Mouse (Mus musculus): ENCODE results near the gene H3f3a. TPM values are rescaled to one million over a fixed set of nuclear protein-coding genes. Genes with fewer than 3 reads are reported as not detected.

H3f3a gene
- total and polyA plus RNA-seq, 2 experiments from 2014 or later, result 1,334 to 1,977 TPM

DNA sequence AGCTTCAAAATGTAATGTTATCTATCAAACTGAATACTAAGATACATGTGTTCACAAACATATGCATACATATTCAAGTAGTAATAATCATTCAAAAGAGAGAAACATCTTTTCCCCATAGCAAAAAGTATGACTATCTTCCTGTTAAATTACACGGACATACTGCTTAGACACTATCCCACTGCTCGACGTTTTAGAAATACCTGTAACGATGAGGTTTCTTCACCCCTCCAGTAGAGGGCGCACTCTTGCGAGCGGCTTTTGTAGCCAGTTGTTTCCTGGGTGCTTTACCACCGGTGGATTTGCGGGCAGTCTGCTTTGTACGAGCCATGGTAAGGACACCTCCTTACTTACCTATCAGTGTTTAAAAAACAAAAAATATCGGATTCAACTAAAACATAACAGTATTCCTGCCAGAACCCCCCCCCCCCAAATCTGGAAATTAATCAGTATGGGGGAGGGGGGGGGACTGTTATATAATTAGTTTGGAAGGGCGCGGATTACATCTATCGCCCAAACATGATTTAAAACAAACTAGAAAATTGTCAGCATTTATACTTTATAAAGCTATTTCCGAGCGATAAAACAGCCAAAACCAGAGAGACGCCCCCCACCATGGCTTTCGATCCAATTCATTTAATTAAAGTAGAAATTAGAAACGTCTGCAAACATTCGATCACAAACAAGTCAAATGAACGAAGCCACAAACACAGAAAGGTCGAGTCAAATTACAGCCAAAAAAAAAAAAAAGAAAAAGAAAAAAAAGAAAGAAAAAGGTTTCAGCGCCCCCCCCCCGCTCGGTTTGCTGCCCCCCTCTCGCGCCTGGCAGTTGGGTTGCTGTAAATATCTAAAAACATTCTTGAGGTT, 1.9 kb downstream of the H3f3a start:
- peak; percentile 73 for TF ChIP-seq CTCF (IDR thresholded peaks at IDR 0.05; ENCODE audit: low read depth)
- peaks cover 12% of the 10 kb centered on the region for H3K4me1 ChIP-seq (ENCODE audit: insufficient read depth, low read length)
- DNase-seq (ENCODE audit: low spot score), result no peak

DNA sequence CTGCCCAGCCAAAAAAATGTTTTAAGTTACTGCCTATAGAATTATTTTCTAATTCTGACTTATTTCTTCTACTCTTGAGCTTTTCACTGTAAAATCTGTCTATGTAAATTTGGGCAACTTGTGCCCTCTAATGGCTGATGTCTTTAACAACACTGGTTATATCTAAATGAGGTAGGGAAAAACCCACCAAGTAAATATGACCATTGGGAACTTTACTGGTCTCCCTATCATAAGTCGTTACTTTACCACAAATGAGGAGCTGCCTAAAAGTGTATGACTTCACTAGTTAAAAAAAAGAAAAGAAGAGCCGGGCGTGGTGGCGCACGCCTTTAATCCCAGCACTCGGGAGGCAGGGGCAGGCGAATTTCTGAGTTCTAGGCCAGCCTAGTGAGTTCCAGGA, 2.8 kb downstream of the H3f3a start:
- 71% methylated on average over 7 of the region's 7 CpGs for WGBS
- peak overlapping the region; percentile 52 for H3K4me2 ChIP-seq (ENCODE audit: low read depth, low read length)
- DNase-seq (ENCODE audit: low spot score) (peak; percentile 68), ATAC-seq (no peak)
- no peaks in the 10 kb centered on the region for H3K27me3 ChIP-seq (ENCODE audit: insufficient read depth, low read length)
- no peak overlapping the region for H3K27ac ChIP-seq
- TF ChIP-seq CTCF (IDR thresholded peaks at IDR 0.05; ENCODE audit: low read depth), result peak; percentile 50
- peak overlapping the region; percentile 95 for H3K4me3 ChIP-seq (ENCODE audit: low read length)
- peaks cover 27% of the 10 kb centered on the region for H3K36me3 ChIP-seq (ENCODE audit: insufficient read depth, low read length)
- H3K9ac ChIP-seq (replicated peaks; ENCODE audit: low read length), result no peak overlapping the region
- H3K4me1 ChIP-seq (ENCODE audit: insufficient read depth, low read length), result peaks cover 12% of the 10 kb centered on the region
- no peaks in the 10 kb centered on the region for H3K9me3 ChIP-seq (ENCODE audit: low read length)

More for the DNA sequence above, 1.9 kb downstream of the H3f3a start:
- Histone ChIP-seq H3K9ac (replicated peaks; ENCODE audit: low read length) (peak overlapping the region; percentile 99), H3K4me3 (ENCODE audit: low read length) (peak overlapping the region; percentile 95), H3K27me3 (ENCODE audit: insufficient read depth, low read length) (no peaks in the 10 kb centered on the region), H3K36me3 (ENCODE audit: insufficient read depth, low read length) (peaks cover 19% of the 10 kb centered on the region), H3K27ac (peak overlapping the region; percentile 100), H3K9me3 (ENCODE audit: low read length) (no peaks in the 10 kb centered on the region), H3K4me2 (ENCODE audit: low read depth, low read length) (peak overlapping the region; percentile 52)
- no peak for ATAC-seq
- 3% methylated on average over 27 of the region's 27 CpGs for WGBS

DNA sequence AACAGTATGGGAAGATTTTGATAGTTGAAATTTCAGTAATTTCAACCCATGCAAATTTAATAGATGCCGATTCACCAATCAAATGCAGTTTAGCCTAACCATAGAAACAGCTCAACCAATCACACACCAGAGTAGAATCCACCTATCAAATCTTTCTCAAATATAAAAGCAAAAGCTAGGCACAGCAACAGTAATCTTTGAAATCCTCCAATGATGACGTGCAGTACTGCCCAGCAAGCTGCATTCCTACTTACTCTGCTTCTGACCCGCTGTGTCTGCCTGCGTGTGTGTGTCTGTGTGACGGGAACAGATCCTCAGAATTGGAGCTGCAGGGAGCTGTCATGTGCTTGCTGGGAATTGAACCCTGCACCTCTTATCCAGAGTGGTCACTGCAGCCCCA, 4.9 kb downstream of the H3f3a start:
- no peak for TF ChIP-seq CTCF (IDR thresholded peaks at IDR 0.05; ENCODE audit: low read depth)
- Histone ChIP-seq H3K9me3 (ENCODE audit: low read length) (no peaks in the 10 kb centered on the region), H3K4me2 (ENCODE audit: low read depth, low read length) (no peak overlapping the region), H3K4me1 (ENCODE audit: insufficient read depth, low read length) (peaks cover 7% of the 10 kb centered on the region), H3K9ac (replicated peaks; ENCODE audit: low read length) (no peak overlapping the region), H3K36me3 (ENCODE audit: insufficient read depth, low read length) (peaks cover 47% of the 10 kb centered on the region), H3K4me3 (ENCODE audit: low read length) (no peak overlapping the region), H3K27me3 (ENCODE audit: insufficient read depth, low read length) (no peaks in the 10 kb centered on the region), H3K27ac (no peak overlapping the region)
- ATAC-seq (no peak), DNase-seq (ENCODE audit: low spot score) (peak; percentile 48)
- WGBS, result 46% methylated on average over 5 of the region's 5 CpGs

DNA sequence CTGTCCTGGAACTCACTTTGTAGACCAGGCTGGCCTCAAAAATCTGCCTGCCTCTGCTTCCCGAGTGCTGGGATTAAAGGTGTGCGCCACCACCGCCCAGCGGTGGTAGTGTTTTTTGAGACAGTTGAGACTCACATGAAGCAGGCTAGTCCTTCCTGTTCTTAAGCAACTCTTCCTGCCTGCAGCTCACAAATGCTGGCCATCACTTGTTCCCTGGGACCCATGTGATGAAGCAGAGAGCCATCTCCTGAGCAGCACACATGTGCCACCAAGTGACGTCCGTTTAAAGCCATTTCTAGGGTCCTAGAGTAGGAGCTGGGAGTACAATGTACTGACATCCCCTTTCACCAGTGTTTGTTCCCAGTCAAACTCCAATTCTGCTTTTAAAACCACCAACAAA, 9.9 kb downstream of the H3f3a start:
- DNase-seq (ENCODE audit: low spot score) (no peak), ATAC-seq (no peak)
- Histone ChIP-seq H3K9me3 (ENCODE audit: low read length) (no peaks in the 10 kb centered on the region), H3K27me3 (ENCODE audit: insufficient read depth, low read length) (no peaks in the 10 kb centered on the region), H3K27ac (no peak overlapping the region), H3K9ac (replicated peaks; ENCODE audit: low read length) (no peak overlapping the region), H3K4me3 (ENCODE audit: low read length) (no peak overlapping the region), H3K36me3 (ENCODE audit: insufficient read depth, low read length) (peaks cover 48% of the 10 kb centered on the region), H3K4me1 (ENCODE audit: insufficient read depth, low read length) (no peaks in the 10 kb centered on the region), H3K4me2 (ENCODE audit: low read depth, low read length) (no peak overlapping the region)
- no peak for TF ChIP-seq CTCF (IDR thresholded peaks at IDR 0.05; ENCODE audit: low read depth)
- 90% methylated on average over 6 of the region's 6 CpGs for WGBS

DNA sequence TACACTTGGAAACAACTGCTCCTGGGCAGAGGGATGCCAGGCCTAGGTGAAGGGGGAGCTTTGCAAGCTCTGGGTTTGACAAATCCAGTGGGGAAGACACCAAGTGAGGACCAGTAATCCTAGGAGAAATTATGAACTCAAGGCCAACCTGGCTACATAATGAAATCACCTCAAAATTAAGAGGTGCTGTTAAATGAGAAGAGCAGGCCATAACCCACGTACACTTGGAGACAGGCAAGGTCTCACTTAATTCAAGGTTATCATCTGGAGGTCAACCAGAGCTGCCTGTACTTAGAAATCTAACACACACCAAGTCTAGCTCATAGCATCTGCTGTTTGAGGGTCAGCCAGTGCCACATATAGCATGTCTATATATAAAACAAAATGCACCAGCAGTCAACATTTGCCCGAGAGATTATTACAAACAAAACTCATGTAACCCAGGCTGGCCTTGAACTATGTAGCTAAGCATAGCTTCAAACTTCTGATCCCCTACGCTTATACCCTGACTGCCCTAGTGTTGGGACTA, 12.2 kb downstream of the H3f3a start:
- H3K36me3 ChIP-seq (ENCODE audit: insufficient read depth, low read length), result peaks cover 31% of the 10 kb centered on the region
- 83% methylated on average over 3 of the region's 3 CpGs for WGBS
- TF ChIP-seq CTCF (IDR thresholded peaks at IDR 0.05; ENCODE audit: low read depth), result no peak

DNA sequence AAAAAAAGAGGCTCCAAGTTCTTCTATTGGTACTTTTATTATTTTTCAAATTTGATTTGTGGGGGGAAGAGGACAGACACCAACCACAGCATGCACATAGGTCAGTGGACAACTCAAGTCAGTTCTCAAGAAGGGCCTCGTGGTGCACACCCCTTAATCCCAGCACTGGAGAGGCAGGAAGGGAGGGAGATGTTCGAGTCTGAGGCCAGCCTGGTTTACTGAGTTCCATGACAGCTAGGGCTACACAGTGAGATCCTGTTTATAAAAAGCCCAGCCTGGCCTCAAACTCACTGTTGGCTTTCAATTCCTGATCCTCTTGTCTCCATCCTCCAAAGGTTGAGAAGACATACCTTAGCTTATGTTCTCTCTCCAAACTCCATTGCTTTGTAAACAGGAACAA, 12.9 kb downstream of the H3f3a start:
- Histone ChIP-seq H3K4me2 (ENCODE audit: low read depth, low read length) (no peak overlapping the region), H3K4me1 (ENCODE audit: insufficient read depth, low read length) (no peaks in the 10 kb centered on the region), H3K4me3 (ENCODE audit: low read length) (no peak overlapping the region), H3K36me3 (ENCODE audit: insufficient read depth, low read length) (peaks cover 25% of the 10 kb centered on the region), H3K27ac (no peak overlapping the region), H3K9me3 (ENCODE audit: low read length) (no peaks in the 10 kb centered on the region), H3K27me3 (ENCODE audit: insufficient read depth, low read length) (no peaks in the 10 kb centered on the region), H3K9ac (replicated peaks; ENCODE audit: low read length) (no peak overlapping the region)
- WGBS, result 61% methylated on average over 2 of the region's 2 CpGs
- DNase-seq (ENCODE audit: low spot score), result no peak
- TF ChIP-seq CTCF (IDR thresholded peaks at IDR 0.05; ENCODE audit: low read depth), result no peak
- no peak for ATAC-seq

More for the DNA sequence above, 12.2 kb downstream of the H3f3a start:
- Histone ChIP-seq H3K4me3 (ENCODE audit: low read length) (no peak overlapping the region), H3K27ac (no peak overlapping the region), H3K9me3 (ENCODE audit: low read length) (no peaks in the 10 kb centered on the region), H3K27me3 (ENCODE audit: insufficient read depth, low read length) (no peaks in the 10 kb centered on the region), H3K4me2 (ENCODE audit: low read depth, low read length) (no peak overlapping the region), H3K9ac (replicated peaks; ENCODE audit: low read length) (no peak overlapping the region), H3K4me1 (ENCODE audit: insufficient read depth, low read length) (no peaks in the 10 kb centered on the region)
- ATAC-seq (no peak), DNase-seq (ENCODE audit: low spot score) (no peak)

DNA sequence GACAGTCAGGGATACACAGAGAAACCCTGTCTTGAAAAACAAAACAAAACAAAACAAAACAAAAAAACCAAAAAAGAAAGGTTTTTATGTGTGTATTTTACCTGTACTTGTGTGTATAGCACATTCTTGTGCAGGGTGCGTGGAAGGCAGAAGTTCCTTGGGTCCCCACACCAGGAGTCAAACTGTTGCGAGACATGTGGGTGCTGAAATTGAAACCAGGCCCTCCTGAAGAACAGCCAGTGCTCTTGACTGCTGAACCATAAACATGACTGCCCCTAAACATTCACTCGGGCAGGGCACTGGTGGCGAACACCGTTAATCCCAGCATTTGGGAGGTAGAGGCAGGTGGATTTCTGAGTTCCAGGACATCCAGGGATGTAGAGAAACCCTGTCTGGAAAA, 13.7 kb downstream of the H3f3a start:
- no peak overlapping the region for H3K4me3 ChIP-seq (ENCODE audit: low read length)
- H3K9me3 ChIP-seq (ENCODE audit: low read length), result no peaks in the 10 kb centered on the region
- H3K27me3 ChIP-seq (ENCODE audit: insufficient read depth, low read length), result no peaks in the 10 kb centered on the region
- no peak for DNase-seq (ENCODE audit: low spot score)
- H3K27ac ChIP-seq, result no peak overlapping the region
- no peak overlapping the region for H3K4me2 ChIP-seq (ENCODE audit: low read depth, low read length)
- ATAC-seq, result no peak
- H3K9ac ChIP-seq (replicated peaks; ENCODE audit: low read length), result no peak overlapping the region
- peaks cover 18% of the 10 kb centered on the region for H3K36me3 ChIP-seq (ENCODE audit: insufficient read depth, low read length)
- TF ChIP-seq CTCF (IDR thresholded peaks at IDR 0.05; ENCODE audit: low read depth), result no peak
- no peaks in the 10 kb centered on the region for H3K4me1 ChIP-seq (ENCODE audit: insufficient read depth, low read length)
- WGBS, result 96% methylated on average over 5 of the region's 5 CpGs
